Mouse (Mus musculus) MN1 (cell line): ENCODE results near the gene Hist1h2ah.
"Not testable (repeated sequence)": the region's sequence is repeated elsewhere in the genome, so short reads cannot be mapped to it uniquely, and the experiment has no call there.

Experiments
- DNase-seq: peaks from one replicate; pipeline ENCODE4 v3.0.0-alpha.2; 2016; ENCODE audit warnings: low spot score

Hist1h2ah gene

DNA sequence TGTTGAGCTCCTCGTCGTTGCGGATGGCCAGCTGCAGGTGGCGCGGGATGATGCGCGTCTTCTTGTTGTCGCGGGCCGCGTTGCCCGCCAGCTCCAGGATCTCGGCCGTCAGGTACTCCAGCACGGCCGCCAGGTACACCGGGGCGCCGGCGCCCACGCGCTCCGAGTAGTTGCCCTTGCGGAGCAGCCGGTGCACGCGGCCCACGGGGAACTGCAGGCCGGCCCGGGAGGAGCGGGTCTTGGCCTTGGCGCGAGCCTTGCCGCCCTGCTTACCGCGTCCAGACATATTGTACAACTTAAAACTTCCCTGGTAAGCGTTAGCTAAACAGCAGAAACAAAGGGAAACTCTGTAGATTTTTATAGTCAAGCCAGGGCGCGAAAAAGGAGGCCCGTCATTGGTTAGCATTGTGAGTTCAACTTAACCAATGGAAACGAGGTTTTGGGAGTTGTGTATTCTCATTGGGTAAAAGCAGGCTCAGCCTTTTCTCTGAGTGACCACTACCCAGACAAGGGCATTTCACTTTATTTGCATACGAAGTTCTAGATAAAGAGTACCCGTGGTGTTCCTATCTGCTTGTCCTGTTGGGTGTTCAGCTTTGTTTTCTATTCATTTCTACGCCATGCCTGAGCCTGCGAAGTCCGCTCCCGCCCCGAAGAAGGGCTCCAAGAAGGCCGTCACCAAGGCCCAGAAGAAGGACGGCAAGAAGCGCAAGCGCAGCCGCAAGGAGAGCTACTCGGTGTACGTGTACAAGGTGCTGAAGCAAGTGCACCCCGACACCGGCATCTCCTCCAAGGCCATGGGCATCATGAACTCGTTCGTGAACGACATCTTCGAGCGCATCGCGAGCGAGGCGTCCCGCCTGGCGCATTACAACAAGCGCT is at the start of gene Hist1h2ah, which contains the start of gene Hist1h2bk:
Hist1h2ah (minus strand) TSS at position 302 of the 882 bp plus-strand sequence.
Hist1h2bk (plus strand) TSS at position 604 of the 882 bp plus-strand sequence.
- DNase-seq = peak; percentile 94

DNA sequence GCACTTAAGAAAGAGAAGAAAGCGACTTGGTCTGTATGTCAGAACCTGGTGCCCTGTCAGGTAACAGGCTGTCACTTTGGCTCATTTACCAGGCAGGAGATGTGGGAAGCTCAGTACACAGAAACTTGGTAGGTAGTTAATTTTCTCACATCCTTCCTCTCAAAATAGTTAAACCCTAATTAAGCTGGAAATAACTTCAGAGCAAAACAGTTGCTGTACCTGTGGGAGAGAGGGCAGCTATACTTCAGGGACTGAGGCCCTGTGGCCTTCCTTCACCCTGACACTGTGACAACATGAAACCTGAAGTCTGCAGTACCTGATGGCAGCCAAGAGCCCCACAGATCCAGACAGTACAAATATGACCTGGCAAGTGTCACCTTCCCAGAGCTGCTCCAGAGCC is 48.8 kb upstream of the Hist1h2ah start, which contains the start of gene Vmn1r188:
Vmn1r188 (plus strand) TSS at position 301 of the 400 bp plus-strand sequence.
- DNase-seq = not testable (repeated sequence)

GRCm38 (mm10) chr13:22063468-22063867 is 28.1 kb upstream of the Hist1h2ah start:
- DNase-seq = no peak

DNA sequence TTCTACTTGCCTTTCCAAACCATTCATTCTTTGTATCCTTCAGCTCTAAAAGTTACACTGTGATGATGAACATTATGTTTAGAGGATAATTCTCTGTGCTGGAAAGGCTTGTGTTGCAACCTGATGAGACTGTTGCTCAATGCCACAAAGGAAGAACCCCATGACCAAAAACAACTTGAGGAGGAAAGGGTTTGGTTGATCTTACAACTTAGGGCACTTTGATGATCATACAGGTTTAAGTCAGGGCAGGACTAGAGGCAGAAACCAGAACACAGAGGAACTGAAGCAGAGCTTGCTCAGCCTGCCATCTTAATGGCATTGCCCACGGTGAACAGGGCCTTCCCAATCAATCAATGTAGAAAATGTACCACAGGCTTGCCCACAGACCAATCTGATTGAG is 26.1 kb upstream of the Hist1h2ah start:
- DNase-seq = no peak

DNA sequence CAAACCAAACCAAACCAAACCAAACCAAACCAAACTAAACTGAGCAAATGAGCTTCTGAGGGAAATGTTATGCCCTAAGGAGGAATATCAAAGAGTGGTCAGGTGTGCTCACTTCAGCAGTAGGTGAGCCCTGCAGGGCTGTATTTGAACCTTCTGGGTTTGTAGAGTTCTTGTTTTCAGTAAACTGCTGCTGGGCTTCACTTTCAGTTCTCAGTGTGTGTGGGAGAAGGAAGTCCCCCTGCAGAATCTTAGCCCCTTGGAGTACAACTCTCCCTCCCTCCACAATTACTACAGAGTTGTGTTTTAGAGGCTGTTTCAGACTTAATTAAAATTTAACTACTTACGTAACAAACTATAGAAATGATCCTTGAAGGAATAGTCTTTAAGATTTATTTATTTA is 18.4 kb upstream of the Hist1h2ah start:
- no peak for DNase-seq

DNA sequence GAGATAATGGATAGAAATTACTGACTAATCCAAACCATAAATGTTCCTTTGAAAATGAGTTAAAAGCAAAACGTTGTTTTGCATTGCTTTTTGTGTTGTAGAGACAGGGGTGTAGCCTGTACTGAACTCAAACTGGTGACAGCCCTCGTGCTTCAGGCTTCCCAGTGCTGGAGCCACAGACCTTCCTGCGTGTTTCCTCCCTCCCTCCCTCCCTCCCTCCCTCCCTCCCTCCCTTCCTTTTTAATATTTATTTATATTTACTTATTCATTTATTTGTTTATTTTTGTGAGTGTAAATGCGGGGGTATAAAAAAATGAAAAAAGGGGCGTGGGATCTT is 16.1 kb upstream of the Hist1h2ah start:
- DNase-seq = peak; percentile 32

- DNase-seq = peak; percentile 95
Observed at GRCm38 (mm10) chr13:22050591-22051522, 15.5 kb upstream of the Hist1h2ah start.

DNA sequence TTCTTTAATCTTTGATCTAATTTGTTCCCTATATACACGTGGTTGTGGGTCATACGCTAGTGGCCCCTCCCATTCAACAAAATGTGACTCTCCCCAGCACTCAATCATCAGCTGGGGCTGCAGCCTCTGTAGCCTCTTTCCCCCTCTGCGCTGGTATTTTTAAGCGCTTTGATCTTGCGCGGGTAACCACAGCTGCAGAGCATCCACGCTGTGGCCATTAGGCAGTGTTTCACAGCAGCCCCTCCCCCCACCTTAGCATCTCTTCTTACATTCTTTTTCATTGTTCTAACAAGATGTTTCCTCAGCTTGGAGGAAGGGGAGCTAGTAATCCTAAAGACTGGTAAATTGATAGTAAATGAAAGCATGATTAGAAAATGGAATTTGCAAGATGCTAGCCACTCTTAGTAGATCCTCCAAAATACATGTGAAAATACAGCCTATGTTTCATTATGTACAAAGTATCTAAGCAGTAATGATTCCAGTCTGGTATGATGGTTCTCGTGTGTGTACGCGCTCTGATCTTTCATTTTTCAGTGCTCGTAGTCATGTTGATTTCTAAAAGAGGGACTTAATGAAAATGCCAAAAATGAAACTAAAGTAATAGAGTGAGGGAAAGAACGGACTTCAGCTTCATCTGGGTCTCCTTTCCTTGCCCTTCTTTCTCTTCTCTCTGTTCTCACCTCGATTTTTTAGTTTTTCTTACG is 14.5 kb upstream of the Hist1h2ah start:
- DNase-seq = peak; percentile 71

DNA sequence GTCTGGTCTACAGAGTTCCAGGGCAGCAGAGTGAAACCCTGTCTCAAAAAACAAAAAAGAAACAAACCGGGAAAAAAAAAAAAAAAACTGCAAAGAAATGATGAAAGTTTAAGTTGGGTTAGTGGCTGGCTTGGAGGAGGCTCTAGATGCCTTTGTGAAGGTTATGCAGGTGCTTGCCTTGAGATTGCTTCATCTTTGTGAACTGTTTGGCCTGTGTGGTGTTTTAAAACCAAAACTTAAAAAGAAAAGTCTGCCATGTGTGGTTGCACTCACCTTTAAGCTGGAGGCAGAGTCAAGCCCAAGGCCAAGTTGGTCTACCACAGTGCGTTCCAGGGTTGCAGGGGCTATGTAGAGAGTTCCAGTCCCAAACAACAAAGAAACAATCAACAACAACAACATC is 13.7 kb upstream of the Hist1h2ah start:
- no peak for DNase-seq

GRCm38 (mm10) chr13:22045311-22045710 is 9.9 kb upstream of the Hist1h2ah start:
- no peak for DNase-seq

GRCm38 (mm10) chr13:22044432-22045155 is 9.2 kb upstream of the Hist1h2ah start:
- DNase-seq = no peak

- peak; percentile 83 for DNase-seq
Observed at GRCm38 (mm10) chr13:22043503-22044431, 8.4 kb upstream of the Hist1h2ah start.

GRCm38 (mm10) chr13:22042568-22043502 is 7.5 kb upstream of the Hist1h2ah start, which contains the start of the genes Hist1h2ag and Hist1h2bj:
Gene Hist1h2ag, minus strand, starts transcription at chr13:22042944.
Gene Hist1h2bj, plus strand, starts transcription at chr13:22043214.
- DNase-seq = peak; percentile 97

GRCm38 (mm10) chr13:22041651-22042567 is 6.5 kb upstream of the Hist1h2ah start:
- DNase-seq = peak; percentile 51

DNA sequence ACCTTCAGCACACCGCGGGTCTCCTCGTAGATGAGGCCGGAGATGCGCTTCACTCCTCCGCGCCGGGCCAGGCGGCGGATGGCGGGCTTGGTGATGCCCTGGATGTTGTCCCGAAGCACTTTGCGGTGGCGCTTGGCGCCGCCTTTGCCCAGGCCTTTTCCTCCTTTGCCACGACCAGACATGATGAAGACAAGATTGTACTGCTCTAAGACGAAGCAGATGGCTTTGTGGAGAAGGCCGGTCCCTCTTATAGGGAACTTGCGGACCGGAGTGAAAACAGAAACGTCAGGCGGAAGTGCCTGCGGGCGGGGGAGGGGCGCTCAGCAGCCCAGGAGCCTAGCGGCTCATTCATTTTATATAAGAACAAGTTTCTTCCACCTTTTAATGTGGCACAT is 5.8 kb upstream of the Hist1h2ah start, which contains the start of gene Hist1h4i:
Hist1h4i (minus strand) TSS at position 221 of the 395 bp plus-strand sequence.
- DNase-seq = peak; percentile 91

- DNase-seq = peak; percentile 54
Observed at GRCm38 (mm10) chr13:22040464-22041141, 5.2 kb upstream of the Hist1h2ah start.

DNA sequence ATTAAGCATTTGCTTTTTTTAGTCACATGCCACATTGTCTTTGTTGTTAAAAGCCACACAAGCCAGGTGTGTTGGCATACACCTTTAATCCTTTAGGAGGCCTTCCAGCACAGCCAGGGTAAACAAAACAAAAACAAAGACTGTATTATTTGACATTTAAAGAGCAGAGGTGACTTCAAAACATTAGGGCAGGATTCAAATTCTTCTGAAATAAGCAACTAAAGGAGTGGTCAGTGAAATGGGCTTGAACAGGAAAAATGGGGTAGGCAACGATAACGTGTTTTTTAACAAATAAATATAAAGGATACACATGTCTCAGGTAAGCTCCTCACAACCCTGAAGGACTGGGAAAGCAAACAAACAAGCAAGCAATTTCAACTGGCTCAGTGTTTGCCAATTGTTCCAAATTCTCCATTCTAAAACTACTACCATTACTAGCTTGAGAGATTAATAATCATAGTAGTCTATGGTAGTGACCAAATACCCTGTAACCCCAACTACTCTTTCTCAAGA is 4.6 kb upstream of the Hist1h2ah start:
- no peak for DNase-seq
